Mouse (Mus musculus) MEL (cell line): ENCODE measurements around the gene Ccdc172.

Experiments
- BHLHE40 ChIP-seq: IDR thresholded peaks from 2 replicates; pipeline ENCODE4 v1.6.1; 2012; ENCODE audit warnings: low read depth, mild to moderate bottlenecking, inconsistent platforms, low read length, improper control_type of control experiment, borderline replicate concordance
- CHD2 ChIP-seq: IDR thresholded peaks from 2 replicates; pipeline ENCODE4 v1.6.1; 2011; ENCODE audit warnings: low read length, improper control_type of control experiment
- CTCF ChIP-seq, 3 experiments: IDR thresholded peaks in 2 of 3; conservative IDR thresholded peaks in 1 of 3; 2 replicates each; pipeline ENCODE4 v1.5.1; 2011 to 2012; ENCODE audit warnings: low read length in 3 of 3, low read depth in 2 of 3, mild to moderate bottlenecking in 2 of 3, improper control_type of control experiment in 1 of 3, inconsistent platforms in 1 of 3, mixed read lengths in 1 of 3, moderate library complexity in 1 of 3; ENCODE audit not compliant: control insufficient read depth in 1 of 3, insufficient read depth in 1 of 3, poor library complexity in 1 of 3, severe bottlenecking in 1 of 3
- MAFK ChIP-seq: IDR thresholded peaks from 2 replicates; pipeline ENCODE4 v1.6.1; 2011; ENCODE audit warnings: low read depth, mild to moderate bottlenecking, low read length, improper control_type of control experiment, borderline replicate concordance
- MYC ChIP-seq: IDR thresholded peaks from 2 replicates; pipeline ENCODE4 v1.6.1; 2011; ENCODE audit warnings: low read depth, mild to moderate bottlenecking, low read length, improper control_type of control experiment, moderate library complexity
- POLR2A ChIP-seq, 2 experiments: IDR thresholded peaks; 2 replicates each; pipeline ENCODE4 v1.6.1; 2011 to 2012; ENCODE audit warnings: low read length in 2 of 2, mild to moderate bottlenecking in 2 of 2, control low read depth in 1 of 2, improper control_type of control experiment in 1 of 2, low read depth in 1 of 2, moderate library complexity in 1 of 2; ENCODE audit not compliant: control insufficient read depth in 1 of 2, insufficient read depth in 1 of 2, poor library complexity in 1 of 2
- RAD21 ChIP-seq: IDR thresholded peaks from 2 replicates; pipeline ENCODE4 v1.6.1; 2011; ENCODE audit warnings: mild to moderate bottlenecking, low read depth, low read length, improper control_type of control experiment
- USF1 ChIP-seq: IDR thresholded peaks from 2 replicates; pipeline ENCODE4 v1.6.1; 2014; ENCODE audit warnings: low read depth, mild to moderate bottlenecking, inconsistent platforms, low read length, improper control_type of control experiment, moderate library complexity
- ZC3H11A ChIP-seq: IDR thresholded peaks from 2 replicates; pipeline ENCODE4 v1.6.1; 2012; ENCODE audit warnings: low read depth, mild to moderate bottlenecking, inconsistent platforms, low read length, improper control_type of control experiment

DNA sequence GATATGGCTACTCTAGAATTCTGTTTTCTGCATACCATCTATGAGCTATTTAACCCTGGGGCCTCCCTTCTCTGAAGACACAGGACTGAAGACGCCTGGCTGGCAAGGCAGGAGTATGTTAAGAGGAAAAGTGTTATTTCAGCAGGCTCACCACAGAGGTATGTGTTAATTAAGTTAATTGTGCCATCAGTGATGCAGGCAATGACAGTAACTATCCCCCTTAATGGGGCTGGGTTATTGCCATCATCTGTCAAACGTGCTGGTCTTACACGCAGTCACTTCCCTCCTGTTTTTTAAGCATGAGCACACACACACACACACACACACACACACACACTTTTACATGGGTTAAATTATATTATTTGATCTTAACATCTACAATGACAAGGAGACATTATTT lies 48.0 kb upstream of the Ccdc172 start:
- TF ChIP-seq USF1 (no peak), CTCF (IDR thresholded peaks at IDR 0.05 in 2 of 3, conservative IDR thresholded peaks at IDR 0.05 in 1 of 3; ENCODE audit: control insufficient read depth in 1 of 3, insufficient read depth in 1 of 3, low read depth in 2 of 3, low read length in 3 of 3, poor library complexity in 1 of 3, severe bottlenecking in 1 of 3) (no peak), RAD21 (no peak), MAFK (no peak), CHD2 (no peak), POLR2A (IDR thresholded peaks at IDR 0.05; ENCODE audit: control insufficient read depth in 1 of 2, insufficient read depth in 1 of 2, low read depth in 1 of 2, low read length in 2 of 2, poor library complexity in 1 of 2) (no peak), BHLHE40 (no peak), MYC (no peak), ZC3H11A (no peak)
